Comparison of ENCODE assay signal across 8 mouse cellular contexts in genomic region chr6:90757427-90757883, GRCm38 (mm10).
DNase-seq lines count a peak whose midpoint lies in the region; ATAC-seq lines count a peak whose summit lies in the region.

No protein-coding gene starts in this region.

- H3K27me3 ChIP-seq in heart, embryonic 11.5 days (ENCODE audit: control insufficient read depth, insufficient read depth, low read length): no peaks in the 10 kb centered on the region
- no peaks in the 10 kb centered on the region; the same call in 1 of the 2 replicates for H3K27me3 ChIP-seq in liver, embryonic 12.5 days (replicated peaks)

- H3K4me2 ChIP-seq in heart, embryonic 11.5 days: no peak overlapping the region
- H3K4me2 ChIP-seq in liver, embryonic 12.5 days: peak overlapping the region; percentile 24; the same call in 1 of the 2 replicates

- no peak for ATAC-seq in heart, embryonic 11.5 days (replicated peaks; ENCODE audit: insufficient number of reproducible peaks, low FRiP score, low TSS enrichment)
- peak; percentile 52 for ATAC-seq in granulocyte monocyte progenitor cell, adult 5-6 weeks (replicated peaks; ENCODE audit: poor library complexity, severe bottlenecking)
- ATAC-seq in liver, embryonic 12.5 days: no peak

- no peak overlapping the region for H3K9ac ChIP-seq in heart, embryonic 11.5 days (ENCODE audit: low read depth, low read length)
- no peak overlapping the region for H3K9ac ChIP-seq in liver, embryonic 12.5 days

- H3K27ac ChIP-seq in heart, embryonic 11.5 days (ENCODE audit: low read depth, low read length): no peak overlapping the region
- H3K27ac ChIP-seq in liver, embryonic 12.5 days: peak overlapping the region; percentile 47; the same call in 1 of the 2 replicates

- peaks cover 22% of the 10 kb centered on the region for H3K4me1 ChIP-seq in heart, embryonic 11.5 days (ENCODE audit: control insufficient read depth, insufficient read depth, low read length)
- H3K4me1 ChIP-seq in liver, embryonic 12.5 days: peaks cover 35% of the 10 kb centered on the region; the same call in 1 of the 2 replicates

- 68% methylated on average over 12 of the region's 12 CpGs for WGBS in heart, embryonic 11.5 days (ENCODE audit: insufficient replicate concordance)
- 48% methylated on average over 12 of the region's 12 CpGs for WGBS in liver, embryonic 12.5 days (ENCODE audit: insufficient replicate concordance)

- no peaks in the 10 kb centered on the region for H3K9me3 ChIP-seq in heart, embryonic 11.5 days (replicated peaks; ENCODE audit: control insufficient read depth, low read length)
- no peaks in the 10 kb centered on the region for H3K9me3 ChIP-seq in liver, embryonic 12.5 days (replicated peaks)

- no peak overlapping the region for H3K4me3 ChIP-seq in heart, embryonic 11.5 days (ENCODE audit: low read depth, low read length)
- H3K4me3 ChIP-seq in liver, embryonic 12.5 days: no peak overlapping the region

- no peaks in the 10 kb centered on the region for H3K36me3 ChIP-seq in heart, embryonic 11.5 days (ENCODE audit: control insufficient read depth, insufficient read depth, low read length)
- no peaks in the 10 kb centered on the region for H3K36me3 ChIP-seq in liver, embryonic 12.5 days

- peak; percentile 53 to 83 for DNase-seq in heart, adult 18-20 months
- DNase-seq in spleen, postnatal 14 days (ENCODE audit: low spot score in 2 of 2): peak; percentile 57 to 59
- no peak for DNase-seq in Muller cell, postnatal 12 days (ENCODE audit: inconsistent ontology term)
- DNase-seq in layer of hippocampus, postnatal 10 days (ENCODE audit: low spot score in 2 of 2): no peak
- no peak for DNase-seq in yolk sac, embryonic 10.5 days (ENCODE audit: low spot score)

Comparison
In these comparisons a context has a peak if more than half of its experiments do, and no peak if none do; other contexts are left out.
1. DNase-seq: peak in heart, adult 18-20 months (2 of 2) and spleen, postnatal 14 days (2 of 2); none in Muller cell, postnatal 12 days (single experiment), layer of hippocampus, postnatal 10 days (0 of 2) and yolk sac, embryonic 10.5 days (single experiment).